Mouse (Mus musculus) midbrain, embryonic 15.5 days (tissue): Measurements from ENCODE around the gene Pkp4. TPM values are rescaled to one million over a fixed set of nuclear protein-coding genes. Genes with fewer than 3 reads are reported as not detected.

ENCODE experiments used
- polyA plus RNA-seq: library from polyadenylated mRNA; unstranded; fragments of >200 nt; fragmentation: Nextera tagmentation; extraction: Ambion mirVana; gene quantifications from 2 replicates; pipeline ENCODE4 v1.2.1, GENCODE M21; 2015

The Pkp4 gene
- polyA plus RNA-seq, 1 experiment from 2014 or later, result 24.8 TPM

Other genes with a start within 250 kb of the Pkp4 start
- gene Ccdc148, start 167 bp upstream of the Pkp4 start, polyA plus RNA-seq, result 6.2 and 7.0 TPM in 2 replicates